Mouse (Mus musculus): ENCODE measurements around the gene Tjp3.

GRCm38 (mm10) chr10:81265540-81265939 lies 25.8 kb downstream of the Tjp3 start:
- no peak for TF ChIP-seq POLR2A (IDR thresholded peaks at IDR 0.05; ENCODE audit: low read depth, low read length)
- TF ChIP-seq CTCF (IDR thresholded peaks at IDR 0.05; ENCODE audit: extremely low read depth, insufficient read depth, insufficient read length, insufficient replicate concordance), result no peak

Measured in spleen, adult 2 months (tissue).